Mouse (Mus musculus) testis, adult 2 months (tissue): Measurements from ENCODE around the gene Drg1.
"Not testable (repeated sequence)": the region's sequence is repeated elsewhere in the genome, so short reads cannot be mapped to it uniquely, and the experiment has no call there.

Experiments
- CTCF ChIP-seq: fragments of 200-500 bp; IDR thresholded peaks from 2 replicates; pipeline ENCODE4 v1.5.1; 2012; ENCODE audit warnings: low read depth, mild to moderate bottlenecking, inconsistent platforms, low read length, moderate library complexity; ENCODE audit not compliant: control insufficient read depth, insufficient read depth, insufficient replicate concordance
- POLR2A ChIP-seq: fragments of 200-500 bp; IDR thresholded peaks from 2 replicates; pipeline ENCODE4 v1.6.1; 2012; ENCODE audit warnings: low read depth, mild to moderate bottlenecking, inconsistent platforms, low read length, moderate library complexity; ENCODE audit not compliant: control insufficient read depth

GRCm38 (mm10) chr11:3179726-3180092 is 86.5 kb downstream of the Drg1 start:
- not testable (repeated sequence) for TF ChIP-seq POLR2A, CTCF
